Mouse (Mus musculus): Measurements from ENCODE around the gene Mymk.

DNA sequence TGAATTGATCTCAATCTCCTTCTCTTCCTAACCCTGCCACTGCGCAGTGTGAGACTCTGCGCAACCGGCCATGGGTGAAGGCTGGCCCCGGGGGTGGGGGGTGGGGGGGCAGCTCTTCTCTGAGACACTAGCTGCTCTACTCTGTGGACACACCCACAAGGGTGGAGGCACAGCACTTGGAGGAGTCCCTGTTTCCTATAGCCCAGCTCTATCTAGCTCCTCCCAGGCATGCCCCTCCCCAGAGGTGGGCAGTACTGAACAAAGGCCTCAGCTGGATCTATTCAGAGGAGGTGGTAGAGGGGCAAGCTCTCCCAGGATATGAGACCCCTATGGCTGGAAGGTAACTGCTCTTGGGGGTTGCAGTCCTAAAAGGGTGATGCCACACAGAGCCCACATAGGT, 35.0 kb downstream of the Mymk start:
- TF ChIP-seq CTCF (IDR thresholded peaks at IDR 0.05; ENCODE audit: insufficient read depth, low read length): no peak
- no peak for TF ChIP-seq POLR2A (IDR thresholded peaks at IDR 0.05; ENCODE audit: borderline replicate concordance, extremely low read depth, low read depth, low read length)

All from lung, adult 2 months (tissue).